Mouse (Mus musculus) right cerebral cortex, postnatal 36 days (tissue): Measurements from ENCODE around the gene Aknad1.

Experiments
- DNase-seq, 2 experiments: peaks; one replicate each; pipeline ENCODE4 v3.0.0; 2022; ENCODE audit warnings: low spot score in 2 of 2, mixed read lengths in 1 of 2

The Aknad1 gene

GRCm38 (mm10) chr3:108787754-108788454, 48.4 kb downstream of the Aknad1 start:
- no peak for DNase-seq

DNA sequence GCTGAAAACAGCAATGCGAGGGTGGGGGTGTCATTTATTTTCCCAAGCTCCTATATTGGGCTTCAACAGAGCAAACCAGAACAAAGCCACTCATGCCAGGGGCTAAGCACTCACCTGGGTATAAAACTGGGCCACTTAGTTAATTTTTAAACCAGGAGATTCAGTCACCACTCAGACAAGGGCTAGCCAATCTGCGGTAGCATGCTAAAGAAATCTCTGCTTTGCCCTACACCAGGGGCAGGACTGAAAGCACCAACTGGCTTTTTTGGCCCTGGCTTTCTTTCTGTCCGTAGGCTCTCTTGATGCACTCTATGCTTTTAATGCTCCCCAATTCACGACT, 49.0 kb downstream of the Aknad1 start:
- DNase-seq, result no peak

DNA sequence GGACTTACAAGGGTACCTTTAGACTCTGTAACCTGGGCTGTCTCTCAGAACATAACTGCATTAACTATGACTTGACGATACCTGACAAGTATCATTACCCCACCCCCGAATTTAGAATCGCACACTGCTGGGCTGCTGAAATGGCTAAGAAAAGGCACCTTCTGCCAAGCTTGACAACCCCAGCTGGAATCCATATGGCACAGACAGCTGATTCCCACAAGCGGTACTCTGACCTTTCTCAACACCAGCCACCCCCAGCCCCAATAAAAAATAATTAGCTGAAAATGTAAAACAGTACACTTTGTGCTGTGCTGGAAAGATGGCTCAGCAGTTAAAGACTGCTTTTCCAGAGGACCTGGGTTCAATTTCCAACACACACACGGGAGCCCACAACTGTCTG, 49.8 kb downstream of the Aknad1 start:
- DNase-seq, result no peak

DNA sequence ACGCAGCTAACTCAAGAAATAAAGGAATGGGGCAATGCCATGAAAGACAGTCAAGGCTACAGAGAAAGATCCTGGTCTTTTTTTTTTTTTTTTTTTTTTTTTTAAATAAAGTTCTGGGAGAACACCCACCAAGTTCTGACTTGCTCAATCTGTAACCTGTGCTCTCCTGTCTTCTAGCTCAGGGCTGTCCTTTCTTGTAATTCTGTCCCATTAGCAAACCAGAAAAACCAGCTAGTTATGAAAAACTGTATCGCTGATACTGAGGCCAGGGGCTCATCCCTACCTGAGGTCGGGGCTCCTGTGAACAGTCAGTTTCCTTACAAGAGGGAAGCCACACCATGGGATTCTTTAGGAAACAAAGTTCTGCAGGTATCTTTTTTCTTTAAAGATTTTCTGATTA, 51.0 kb downstream of the Aknad1 start:
- no peak for DNase-seq

DNA sequence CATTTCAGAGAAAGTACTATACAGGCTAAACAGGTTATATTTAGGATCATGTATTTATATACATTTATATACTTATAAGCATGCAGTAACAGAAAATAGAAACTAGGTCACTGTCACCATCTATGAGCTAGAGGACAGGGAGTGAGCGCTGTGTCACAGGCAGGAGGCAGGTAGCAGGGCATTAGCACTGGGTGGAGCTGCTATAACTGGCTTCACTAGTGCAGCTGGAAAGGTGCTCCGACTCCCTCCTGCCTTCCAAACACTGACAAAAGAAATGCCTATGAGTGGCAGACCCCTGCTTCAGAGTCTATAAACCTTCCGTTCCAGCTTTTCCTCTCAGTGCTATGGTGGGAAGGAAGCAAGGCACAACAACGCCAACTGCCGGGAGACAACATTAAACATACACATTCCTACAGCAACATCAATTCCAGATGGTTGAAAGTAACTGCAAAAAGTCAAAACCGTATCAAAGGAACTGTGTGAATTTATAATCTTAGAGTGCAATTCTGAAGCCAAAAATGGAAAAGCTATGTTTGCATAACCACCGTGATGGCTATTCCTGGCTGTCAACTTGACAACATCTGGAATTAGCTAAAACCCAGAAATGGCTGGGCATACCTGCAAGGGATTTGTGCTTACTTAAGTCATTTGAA, 51.7 kb downstream of the Aknad1 start:
- peak in 1 of 2 experiments; percentile 16 for DNase-seq

GRCm38 (mm10) chr3:108792420-108792819, 53.0 kb downstream of the Aknad1 start:
- DNase-seq, result no peak

- no peak for DNase-seq
Observed at GRCm38 (mm10) chr3:108794780-108795179, 55.3 kb downstream of the Aknad1 start.

DNA sequence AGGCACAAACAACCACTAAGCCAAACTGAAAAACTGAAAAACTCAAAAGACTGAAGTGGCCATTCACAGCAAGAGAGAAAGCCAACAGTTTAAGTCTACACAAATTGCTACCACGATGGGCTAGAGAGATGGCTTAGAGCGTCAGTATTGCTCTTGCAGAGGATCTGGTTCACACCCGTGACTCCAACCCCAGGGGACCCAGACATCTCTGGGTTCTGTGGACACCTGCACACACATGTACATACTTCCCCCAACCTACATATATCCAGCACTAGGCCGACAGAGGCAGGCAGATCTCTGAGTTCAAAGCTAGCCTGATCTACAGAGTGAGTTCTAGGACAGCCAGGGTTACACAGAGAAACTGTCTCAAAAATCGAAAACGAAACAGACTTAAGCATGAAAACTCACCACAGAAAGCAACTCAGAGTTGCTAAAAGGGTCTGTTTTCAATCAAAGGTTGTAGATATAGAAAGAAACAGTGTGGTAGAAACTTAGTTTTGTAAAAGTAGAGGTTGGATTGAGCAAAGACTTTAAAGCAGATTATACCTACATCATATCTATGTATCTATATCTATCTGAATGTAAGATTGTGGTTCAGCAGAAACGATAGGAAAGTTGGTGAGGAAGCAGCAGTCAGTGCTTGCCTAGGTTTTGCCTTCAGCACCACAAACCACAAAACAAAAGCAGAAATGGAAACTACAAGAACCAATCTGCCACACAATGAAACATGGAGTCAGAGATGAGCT, 56.3 kb downstream of the Aknad1 start:
- no peak for DNase-seq

- DNase-seq, result no peak
Observed at GRCm38 (mm10) chr3:108796386-108796785, 56.9 kb downstream of the Aknad1 start.

DNA sequence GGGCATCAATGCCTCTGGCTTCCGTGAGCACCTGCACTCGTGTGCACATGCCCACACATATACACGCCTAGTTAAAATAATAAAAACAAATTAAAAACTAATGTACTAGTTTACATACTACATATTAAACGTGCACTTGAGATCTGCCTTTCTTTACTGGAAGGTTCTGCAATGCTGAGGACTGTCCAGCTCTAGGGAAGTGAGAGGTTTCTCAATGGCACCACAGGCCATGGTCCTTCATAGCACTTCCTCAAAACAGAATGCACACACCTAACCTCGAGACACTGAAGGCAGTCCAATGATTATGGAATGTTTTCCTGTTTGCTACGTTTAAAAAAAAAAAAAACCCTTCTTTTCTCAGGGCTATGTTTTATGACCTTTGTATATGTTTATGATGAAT, 58.3 kb downstream of the Aknad1 start:
- DNase-seq, result no peak

DNA sequence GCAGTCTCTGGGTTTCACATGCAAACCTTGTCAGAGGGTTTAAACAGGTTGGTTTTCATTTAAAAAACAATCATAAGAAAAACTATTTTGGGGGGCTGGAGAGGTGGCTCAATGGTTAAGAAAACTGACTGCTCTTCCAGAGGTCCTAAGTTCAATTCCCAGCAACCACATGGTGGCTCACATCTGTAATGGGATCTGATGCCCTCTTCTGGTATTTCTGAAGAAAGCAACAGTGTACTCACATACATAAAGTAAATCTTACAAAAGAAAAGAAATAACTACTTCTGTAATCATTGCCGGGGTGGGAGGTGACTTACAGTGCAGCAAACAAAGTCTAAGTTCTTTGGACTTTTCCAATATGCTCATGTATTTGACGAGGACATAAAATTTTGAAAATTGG, 58.9 kb downstream of the Aknad1 start:
- no peak for DNase-seq

DNA sequence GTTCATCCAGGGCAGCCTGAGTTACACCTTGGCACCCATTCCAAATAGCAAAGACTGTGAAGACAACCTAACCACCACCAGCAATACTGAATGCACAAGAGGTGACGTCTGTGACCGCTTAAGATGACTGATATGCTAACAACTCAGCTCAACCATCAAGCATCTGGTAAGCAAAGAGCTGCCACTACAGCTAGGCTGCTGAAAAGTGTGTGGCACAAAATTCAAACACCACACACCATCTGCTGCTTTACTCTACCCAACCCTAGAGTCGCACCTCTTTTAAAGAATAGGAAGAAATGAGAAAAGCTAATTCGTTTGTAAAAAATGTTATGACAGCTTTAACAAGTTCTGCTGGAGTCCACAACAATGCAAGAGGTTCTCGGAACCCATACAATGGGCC, 66.2 kb downstream of the Aknad1 start:
- DNase-seq, result no peak

DNA sequence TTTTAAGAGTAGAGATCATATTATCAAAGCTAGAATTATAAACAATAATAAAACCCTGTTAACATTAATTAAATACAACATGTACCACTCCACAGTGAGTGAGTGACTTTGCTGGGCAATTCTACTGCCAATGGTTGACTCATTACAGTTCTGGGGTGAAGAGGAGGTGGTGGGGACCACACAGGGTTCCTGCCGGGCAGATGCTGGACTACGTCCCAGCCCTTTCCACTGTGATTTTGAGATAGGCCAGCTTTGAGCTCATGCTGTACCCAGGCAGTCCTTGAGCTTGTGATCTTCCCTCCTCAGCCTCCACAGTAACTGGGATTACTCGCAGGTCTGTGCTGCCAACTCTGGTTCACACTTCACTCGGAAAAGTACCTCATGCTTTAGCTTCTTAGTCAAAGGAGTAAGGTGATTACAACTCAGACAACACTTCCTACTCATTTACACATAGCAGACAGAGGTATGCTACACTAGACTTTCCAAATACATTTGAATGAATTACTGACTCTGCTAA, 71.3 kb downstream of the Aknad1 start:
- no peak for DNase-seq

DNA sequence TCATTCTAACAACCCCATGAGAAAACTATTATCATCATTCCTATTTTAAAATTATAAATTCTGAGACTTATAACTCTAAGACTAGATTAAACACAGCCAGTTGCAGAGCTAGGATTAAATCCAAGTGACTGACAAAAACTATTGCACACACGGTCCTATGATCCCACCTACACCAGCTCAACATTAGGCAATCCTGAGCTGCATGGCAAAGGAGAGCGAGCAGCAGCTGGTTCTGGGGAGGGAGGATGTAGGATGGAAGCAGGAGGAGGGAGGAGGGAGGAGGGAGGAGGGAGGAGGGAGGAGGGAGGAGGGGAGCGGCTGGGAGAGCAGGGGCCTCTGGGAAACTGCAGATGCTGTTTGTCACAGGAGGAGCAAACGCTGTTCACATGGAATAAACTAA, 76.2 kb downstream of the Aknad1 start:
- DNase-seq, result no peak

- DNase-seq, result no peak
Observed at GRCm38 (mm10) chr3:108830493-108830892, 91.0 kb downstream of the Aknad1 start.

- DNase-seq, result no peak
Observed at GRCm38 (mm10) chr3:108831750-108832149, 92.3 kb downstream of the Aknad1 start.
